35 mouse cellular contexts compared by ENCODE assay signal in genomic region chr2:45650271-45650985, GRCm38 (mm10).
DNase-seq lines count a peak whose midpoint lies in the region; ATAC-seq and TF ChIP-seq lines count a peak whose summit lies in the region.
"Had no signal": no experiment of that assay in that cellular context is flagged by ENCODE, and none has a peak within 500 bp of the region (broad histone marks: within the 10 kb centered on the region; RNA-seq: fewer than 3 reads in every experiment).

No protein-coding gene starts in this region.

- no peaks in the 10 kb centered on the region for H3K27me3 ChIP-seq in hindbrain, embryonic 14.5 days (ENCODE audit: control insufficient read depth, insufficient read depth, low read length)
- H3K27me3 ChIP-seq: embryonic facial prominence, embryonic 13.5 days; forebrain, embryonic 12.5 days; hindbrain, embryonic 15.5 days; kidney, embryonic 15.5 days; liver, embryonic 13.5 days; megakaryocyte, embryonic 14.5 days; midbrain, embryonic 12.5 days; neural tube, embryonic 12.5 days; Patski had no signal

- no peak overlapping the region for H3K4me2 ChIP-seq in hindbrain, embryonic 14.5 days (replicated peaks)
- H3K4me2 ChIP-seq: embryonic facial prominence, embryonic 13.5 days; forebrain, embryonic 12.5 days; heart, embryonic 11.5 days; hindbrain, embryonic 15.5 days; kidney, embryonic 15.5 days; liver, embryonic 13.5 days; midbrain, embryonic 12.5 days; neural tube, embryonic 12.5 days had no signal

- no peaks in the 10 kb centered on the region for H3K4me1 ChIP-seq in hindbrain, embryonic 14.5 days (replicated peaks; ENCODE audit: control insufficient read depth, insufficient read depth, low read length)
- H3K4me1 ChIP-seq: embryonic facial prominence, embryonic 13.5 days; forebrain, embryonic 12.5 days; hindbrain, embryonic 15.5 days; kidney, embryonic 15.5 days; liver, embryonic 13.5 days; megakaryocyte, embryonic 14.5 days; midbrain, embryonic 12.5 days; neural tube, embryonic 12.5 days had no signal

- no peak for ATAC-seq in hindbrain, embryonic 14.5 days (ENCODE audit: low FRiP score)
- ATAC-seq: lung, postnatal 0 days; Patski had no signal

- H3K36me3 ChIP-seq in hindbrain, embryonic 14.5 days (replicated peaks; ENCODE audit: control insufficient read depth, insufficient read depth) = no peaks in the 10 kb centered on the region
- H3K36me3 ChIP-seq: embryonic facial prominence, embryonic 13.5 days; forebrain, embryonic 12.5 days; hindbrain, embryonic 15.5 days; kidney, embryonic 15.5 days; liver, embryonic 13.5 days; midbrain, embryonic 12.5 days; neural tube, embryonic 12.5 days had no signal

- intact Hi-C loops in gastrocnemius, adult 2 months (cut with DNase I) = no loop called here
- intact Hi-C loops in gastrocnemius, postnatal 14 days (cut with DNase I; ENCODE audit: low total_unique reads) = no loop called here

- H3K4me3 ChIP-seq in gastrocnemius, adult 2 months = no peak overlapping the region
- no peak overlapping the region for H3K4me3 ChIP-seq in hindbrain, embryonic 14.5 days (replicated peaks; ENCODE audit: low read length)
- H3K4me3 ChIP-seq: embryonic facial prominence, embryonic 13.5 days; erythroblast, embryonic 14.5 days; forebrain, embryonic 12.5 days; hindbrain, embryonic 15.5 days; kidney, embryonic 15.5 days; liver, embryonic 13.5 days; megakaryocyte, embryonic 14.5 days; midbrain, embryonic 12.5 days; myocyte; neural tube, embryonic 12.5 days had no signal

- H3K27ac ChIP-seq in gastrocnemius, adult 2 months = peak overlapping the region; percentile 38; the same call in 1 of the 2 replicates
- H3K27ac ChIP-seq in hindbrain, embryonic 14.5 days = no peak overlapping the region
- H3K27ac ChIP-seq: embryonic facial prominence, embryonic 13.5 days; forebrain, embryonic 12.5 days; hindbrain, embryonic 15.5 days; kidney, embryonic 15.5 days; liver, embryonic 13.5 days; midbrain, embryonic 12.5 days; neural tube, embryonic 12.5 days; stomach, postnatal 0 days had no signal

- peak; percentile 6 for DNase-seq in embryo, embryonic 10.5 days (ENCODE audit: low spot score)
- DNase-seq in embryo, embryonic 9.5 days (ENCODE audit: extremely low spot score) = no peak
- DNase-seq in gastrocnemius, adult 2 months = no peak
- no peak for DNase-seq in gastrocnemius, postnatal 14 days
- peak; percentile 25 to 55 for DNase-seq in layer of hippocampus, adult 18-20 months (ENCODE audit: low spot score in 2 of 2)
- DNase-seq in layer of hippocampus, postnatal 10 days (ENCODE audit: low spot score in 2 of 2) = peak; percentile 25 to 34
- no peak for DNase-seq in hindbrain, embryonic 14.5 days (ENCODE audit: low spot score)
- DNase-seq in testis, postnatal 14 days (ENCODE audit: low spot score) = no peak
- DNase-seq: adrenal gland, postnatal 10 days; cerebellum, adult 18-20 months; cerebellum, postnatal 25 days; gastrocnemius, postnatal 36 days; heart, adult 18-20 months; heart, postnatal 36 days; kidney, adult 18-20 months; kidney, postnatal 25 days; liver, embryonic 13.5 days; lung, adult 18-20 months; lung, postnatal 4 days; right cerebral cortex, postnatal 4 days; thymus, adult 2 months; thymus, postnatal 36 days had no signal

- 67% methylated on average over 5 of the region's 5 CpGs for WGBS in hindbrain, embryonic 14.5 days

- TF ChIP-seq CTCF in gastrocnemius, adult 2 months (IDR thresholded peaks at IDR 0.05) = no peak

- H3K9me3 ChIP-seq in hindbrain, embryonic 14.5 days (ENCODE audit: control insufficient read depth, low read length) = no peaks in the 10 kb centered on the region
- H3K9me3 ChIP-seq: embryonic facial prominence, embryonic 13.5 days; forebrain, embryonic 12.5 days; hindbrain, embryonic 15.5 days; kidney, embryonic 15.5 days; liver, embryonic 13.5 days; megakaryocyte, embryonic 14.5 days; midbrain, embryonic 12.5 days; neural tube, embryonic 12.5 days had no signal

- no peak overlapping the region for H3K9ac ChIP-seq in hindbrain, embryonic 14.5 days
- H3K9ac ChIP-seq: embryonic facial prominence, embryonic 13.5 days; forebrain, embryonic 12.5 days; hindbrain, embryonic 15.5 days; kidney, embryonic 15.5 days; liver, embryonic 13.5 days; midbrain, embryonic 12.5 days; neural tube, embryonic 12.5 days had no signal

Comparison
In these comparisons a context has a peak if more than half of its experiments do, and no peak if none do; other contexts are left out.
1. DNase-seq: peak in embryo, embryonic 10.5 days (single experiment), layer of hippocampus, adult 18-20 months (2 of 2) and layer of hippocampus, postnatal 10 days (2 of 2); none in embryo, embryonic 9.5 days (single experiment), gastrocnemius, adult 2 months (single experiment), gastrocnemius, postnatal 14 days (single experiment), hindbrain, embryonic 14.5 days (single experiment) and testis, postnatal 14 days (single experiment).